Mouse (Mus musculus) G1E (cell line): ENCODE results near the gene 1700011L22Rik. TPM values are rescaled to one million over a fixed set of nuclear protein-coding genes. Genes with fewer than 3 reads are reported as not detected.

ENCODE experiments used
- ATAC-seq: 2 replicates; pipeline ENCODE4 v1.8.0; 2016; ENCODE audit warnings: mild to moderate bottlenecking; ENCODE audit not compliant: insufficient number of reproducible peaks, poor library complexity, low FRiP score, severe bottlenecking; ENCODE audit errors: extremely low read depth
- DNase-seq: peaks from one replicate; pipeline ENCODE4 v3.0.0; 2012; ENCODE audit warnings: low spot score
- H3K27me3 ChIP-seq: 2 replicates; pipeline ENCODE4 v1.6.1; 2012; ENCODE audit warnings: mild to moderate bottlenecking, low read length, inconsistent platforms; ENCODE audit not compliant: insufficient read depth
- H3K36me3 ChIP-seq: replicated peaks from 2 replicates; pipeline ENCODE3; 2012; ENCODE audit warnings: mild to moderate bottlenecking, inconsistent platforms
- H3K4me1 ChIP-seq: 2 replicates; pipeline ENCODE4 v1.6.1; 2012; ENCODE audit warnings: low read depth, low read length, inconsistent platforms, mixed read lengths; ENCODE audit not compliant: insufficient read depth
- H3K4me3 ChIP-seq: 2 replicates; pipeline ENCODE4 v1.5.1; 2012; ENCODE audit warnings: low read depth, mild to moderate bottlenecking, inconsistent platforms, low read length, moderate library complexity, mixed read lengths
- H3K9me3 ChIP-seq: replicated peaks from 2 replicates; pipeline ENCODE4 v1.6.1; 2012; ENCODE audit warnings: inconsistent platforms
- CTCF ChIP-seq: IDR thresholded peaks from 2 replicates; pipeline ENCODE4 v1.5.1; 2012; ENCODE audit warnings: low read depth, low read length, inconsistent platforms, mixed read lengths
- GATA1 ChIP-seq: IDR thresholded peaks from 2 replicates; pipeline ENCODE4 v1.6.1; 2012; ENCODE audit warnings: borderline replicate concordance, low read length, inconsistent platforms, mixed read lengths
- GATA2 ChIP-seq: IDR thresholded peaks from 2 replicates; pipeline ENCODE4 v1.6.1; 2012; ENCODE audit warnings: low read depth, low read length, inconsistent platforms, borderline replicate concordance
- POLR2AphosphoS5 ChIP-seq: IDR thresholded peaks from 2 replicates; pipeline ENCODE4 v1.6.1; 2012; ENCODE audit warnings: low read depth, low read length, inconsistent platforms; ENCODE audit not compliant: insufficient replicate concordance
- TAL1 ChIP-seq: conservative IDR thresholded peaks from 2 replicates; pipeline ENCODE4 v1.6.1; 2012; ENCODE audit warnings: low read depth, low read length, inconsistent platforms, mixed read lengths
- polyA plus RNA-seq: library from polyadenylated mRNA; stranded (reverse); fragments of >175 nt; gene quantifications from 2 replicates; pipeline ENCODE4 v1.2.3, GENCODE M21; 2012
- total RNA-seq, 2 experiments: library from RNA; stranded (forward) in 1 of 2; stranded (reverse) in 1 of 2; fragments of 200-1000 nt in 1 of 2; fragments of >200 nt in 1 of 2; fragmentation: Nextera tagmentation in 1 of 2; gene quantifications; 2 replicates each; pipeline ENCODE4 v1.2.3; 2014 to 2017

The 1700011L22Rik gene
- total RNA-seq (2014; fragmentation: Nextera tagmentation) (not detected in 2 replicates), total RNA-seq (2017) (not detected in 2 replicates), polyA plus RNA-seq (not detected in 2 replicates)

- no peaks in the 10 kb centered on the region for H3K4me1 ChIP-seq
- TF ChIP-seq TAL1 (no peak), GATA1 (no peak), CTCF (no peak), POLR2AphosphoS5 (no peak)
- DNase-seq (no peak), ATAC-seq (no peak)
- no peaks in the 10 kb centered on the region for H3K36me3 ChIP-seq
- no peaks in the 10 kb centered on the region for H3K9me3 ChIP-seq
- H3K4me3 ChIP-seq = no peak within 1 kb of the TSS
- peaks cover 10% of the 10 kb centered on the region; the same call in 1 of the 2 replicates for H3K27me3 ChIP-seq
These were observed at the start of gene 1700011L22Rik for GRCm38 (mm10) chr8:79248470-79248869. 1700011L22Rik (minus strand) TSS chr8:79248570.

DNA sequence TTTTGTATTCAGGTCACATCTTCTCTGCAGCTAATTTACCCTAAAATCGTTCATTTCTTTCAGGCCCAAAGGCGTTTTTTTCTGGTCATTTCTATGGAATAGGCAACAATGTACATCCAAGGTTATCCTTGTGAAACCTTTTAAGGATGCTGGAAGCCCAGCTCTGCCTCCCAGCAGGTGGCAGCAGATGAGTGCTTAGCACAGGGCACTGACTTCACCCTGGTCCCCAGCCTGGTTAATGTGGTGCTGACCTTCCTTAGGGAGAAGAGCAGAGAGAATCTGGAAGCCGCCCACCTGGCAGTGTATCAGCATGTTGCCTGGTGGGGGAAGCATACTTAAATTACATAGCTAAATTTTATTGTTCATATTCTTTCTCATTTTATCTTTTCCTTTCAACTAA lies 49.4 kb upstream of the 1700011L22Rik start:
- no peaks in the 10 kb centered on the region for H3K27me3 ChIP-seq
- H3K4me1 ChIP-seq = peaks cover 23% of the 10 kb centered on the region
- TF ChIP-seq CTCF (0 out of 2 replicates have a peak, but pooled peaks have one; percentile 12), GATA2 (no peak)
- DNase-seq = peak; percentile 10
- peaks cover 19% of the 10 kb centered on the region for H3K36me3 ChIP-seq
- H3K9me3 ChIP-seq = no peaks in the 10 kb centered on the region
- H3K4me3 ChIP-seq = no peak overlapping the region
- ATAC-seq = no peak

DNA sequence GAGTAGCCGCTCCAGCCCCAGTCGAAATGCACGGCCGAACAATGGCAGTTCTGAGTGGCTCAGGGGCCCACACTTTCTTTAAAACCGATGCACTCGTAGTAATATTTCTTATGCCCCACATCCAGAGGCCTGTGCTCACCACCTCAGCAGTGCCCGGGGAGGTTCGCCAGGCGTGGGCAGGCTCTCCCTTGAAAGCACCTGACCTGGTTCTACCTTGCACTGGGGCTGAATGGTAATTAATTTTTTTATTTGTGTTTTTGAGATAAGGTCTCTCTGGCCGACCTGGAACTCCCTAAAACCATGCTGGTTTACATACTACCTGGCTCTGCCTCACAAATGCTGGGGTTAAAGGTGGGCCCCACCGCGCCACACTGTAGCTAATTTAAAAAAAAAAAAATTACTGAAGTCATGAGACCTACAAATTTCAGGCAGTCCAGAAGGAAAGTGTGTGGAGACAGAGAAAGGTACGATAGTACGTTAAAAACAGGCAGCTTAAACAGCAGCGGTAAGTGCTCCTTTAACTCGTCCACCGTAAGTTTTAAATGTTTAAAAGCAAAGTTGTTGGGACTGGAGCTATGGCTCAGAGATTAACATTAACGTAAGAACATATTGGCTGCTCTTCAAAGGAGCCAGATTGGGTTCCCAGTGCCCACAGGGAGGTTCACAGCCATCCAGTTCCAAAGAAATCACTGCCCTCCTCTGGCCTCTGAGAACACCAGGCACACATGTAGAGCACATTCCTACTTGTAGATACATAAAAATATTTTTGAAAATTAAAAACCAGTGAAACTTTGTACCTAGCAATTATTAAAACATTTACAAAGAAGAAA lies 47.1 kb upstream of the 1700011L22Rik start:
- Histone ChIP-seq H3K9me3 (no peaks in the 10 kb centered on the region), H3K36me3 (peaks cover 13% of the 10 kb centered on the region), H3K27me3 (no peaks in the 10 kb centered on the region), H3K4me3 (peak overlapping the region; percentile 90), H3K4me1 (peaks cover 27% of the 10 kb centered on the region)
- DNase-seq = peak; percentile 11
- no peak for ATAC-seq
- no peak for TF ChIP-seq CTCF
- TF ChIP-seq GATA2 = no peak
- TF ChIP-seq POLR2AphosphoS5 = no peak
- TF ChIP-seq TAL1 = no peak
- TF ChIP-seq GATA1 = no peak

GRCm38 (mm10) chr8:79294610-79295275 lies 46.4 kb upstream of the 1700011L22Rik start, which contains the start of gene Mmaa:
Mmaa (minus strand) TSS chr8:79294937.
- Histone ChIP-seq H3K9me3 (no peaks in the 10 kb centered on the region), H3K27me3 (no peaks in the 10 kb centered on the region), H3K4me1 (peaks cover 27% of the 10 kb centered on the region), H3K4me3 (peak within 1 kb of the TSS; percentile 90), H3K36me3 (peaks cover 13% of the 10 kb centered on the region)
- DNase-seq (peak; percentile 95), ATAC-seq (peak; percentile 77)
- TF ChIP-seq CTCF (0 out of 2 replicates have a peak, but pooled peaks have one; percentile 14), TAL1 (no peak), POLR2AphosphoS5 (no peak)

GRCm38 (mm10) chr8:79293841-79294240 lies 45.5 kb upstream of the 1700011L22Rik start:
- Histone ChIP-seq H3K36me3 (peaks cover 8% of the 10 kb centered on the region), H3K4me3 (peak overlapping the region; percentile 90; the same call in 1 of the 2 replicates), H3K4me1 (peaks cover 30% of the 10 kb centered on the region), H3K9me3 (no peaks in the 10 kb centered on the region), H3K27me3 (no peaks in the 10 kb centered on the region)
- no peak for ATAC-seq
- no peak for DNase-seq
- TF ChIP-seq GATA1 = no peak
- TF ChIP-seq TAL1 = no peak
- no peak for TF ChIP-seq CTCF
- no peak for TF ChIP-seq POLR2AphosphoS5
- TF ChIP-seq GATA2 = no peak

DNA sequence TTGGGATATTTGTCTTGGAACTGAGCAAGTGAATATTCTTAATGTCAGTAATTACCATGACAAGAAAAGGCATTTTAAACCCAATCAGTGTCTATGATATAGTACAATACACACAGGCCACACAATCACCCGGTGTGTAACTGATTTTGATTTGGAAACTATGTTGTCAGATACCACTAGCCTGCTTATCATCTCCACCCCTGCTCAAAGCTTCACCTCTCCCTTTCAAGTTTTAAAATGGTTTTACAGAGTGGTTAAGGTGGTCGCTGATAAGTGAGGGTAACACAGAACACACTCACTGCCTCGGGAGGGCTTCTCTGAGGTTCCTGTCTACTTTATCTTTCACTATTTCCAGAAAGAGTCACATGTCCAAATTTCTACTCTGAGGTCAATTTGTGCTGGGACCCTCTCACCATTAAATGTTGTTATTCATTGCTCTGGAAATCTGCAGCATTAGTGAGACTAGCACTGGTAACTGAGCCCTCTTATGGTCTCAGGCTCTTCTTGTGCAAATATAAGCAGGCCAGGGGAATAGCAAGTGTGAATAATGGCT lies 44.4 kb upstream of the 1700011L22Rik start:
- no peak overlapping the region for H3K4me3 ChIP-seq
- DNase-seq (no peak), ATAC-seq (no peak)
- no peaks in the 10 kb centered on the region for H3K9me3 ChIP-seq
- peaks cover 3% of the 10 kb centered on the region for H3K36me3 ChIP-seq
- peaks cover 30% of the 10 kb centered on the region for H3K4me1 ChIP-seq
- no peak for TF ChIP-seq TAL1
- no peak for TF ChIP-seq POLR2AphosphoS5
- no peak for TF ChIP-seq CTCF
- TF ChIP-seq GATA1 = no peak
- no peak for TF ChIP-seq GATA2
- no peaks in the 10 kb centered on the region for H3K27me3 ChIP-seq
